Mouse (Mus musculus): ENCODE measurements around the gene Rnf169. TPM values are rescaled to one million over a fixed set of nuclear protein-coding genes. Genes with fewer than 3 reads are reported as not detected.

The Rnf169 gene
- polyA plus RNA-seq, 2 experiments, result 1.6 to 2.2 TPM

DNA sequence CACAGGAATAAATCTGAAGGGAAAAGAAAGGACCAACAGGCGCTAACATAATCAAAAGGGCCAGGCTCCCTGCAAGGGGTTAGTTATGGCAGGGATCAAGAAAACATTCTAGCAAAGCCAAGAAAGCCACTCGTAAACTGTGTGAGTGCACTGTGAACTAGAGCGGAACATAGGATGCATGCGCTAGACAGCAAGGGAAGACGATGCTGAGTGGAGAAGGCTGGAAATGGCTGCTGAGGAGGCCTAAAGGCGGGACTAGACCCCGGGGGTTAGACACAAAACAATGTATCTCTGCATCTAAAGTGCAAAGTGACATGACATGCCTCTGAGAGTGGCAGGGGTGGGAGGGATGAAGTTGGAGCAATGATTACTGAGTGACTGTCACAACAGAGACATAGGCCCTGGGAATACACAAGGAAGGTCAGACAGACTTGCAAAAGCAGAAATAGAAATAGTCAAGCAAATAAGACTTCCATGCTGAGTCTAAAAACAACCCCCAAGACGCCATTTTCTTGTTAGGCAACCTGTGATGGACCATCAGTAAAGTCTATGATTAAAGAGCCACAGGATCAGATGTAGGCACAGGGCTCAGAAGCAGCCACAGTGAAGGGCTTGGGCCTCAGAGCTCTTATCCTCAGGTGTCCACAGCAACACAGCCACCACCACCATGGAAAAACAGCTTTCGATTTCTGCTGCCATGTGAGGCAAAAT, 14.1 kb downstream of the Rnf169 start:
- no peak overlapping the region for H3K9ac ChIP-seq (replicated peaks)
- DNase-seq (ENCODE audit: low read depth in 3 of 3, low spot score in 3 of 3), result no peak
- H3K27ac ChIP-seq, result no peak overlapping the region
- H3K9me3 ChIP-seq (ENCODE audit: control insufficient read depth, low read length), result no peaks in the 10 kb centered on the region
- WGBS (ENCODE audit: insufficient replicate concordance), result 71% methylated on average over 9 of the region's 9 CpGs
- no peaks in the 10 kb centered on the region for H3K36me3 ChIP-seq (replicated peaks; ENCODE audit: control insufficient read depth, insufficient read depth, low read depth)
- ATAC-seq (ENCODE audit: insufficient read depth), result no peak
- TF ChIP-seq EP300 (IDR thresholded peaks at IDR 0.05; ENCODE audit: low read depth), result no peak
- TF ChIP-seq CTCF (IDR thresholded peaks at IDR 0.05; ENCODE audit: low read depth), result no peak
- H3K4me3 ChIP-seq (ENCODE audit: insufficient read depth in 1 of 2, low read depth in 2 of 2, low read length in 2 of 2), result no peak overlapping the region
- H3K27me3 ChIP-seq (ENCODE audit: control insufficient read depth, insufficient read depth, low read length), result no peaks in the 10 kb centered on the region
- H3K4me2 ChIP-seq (ENCODE audit: low read depth), result no peak overlapping the region
- H3K4me1 ChIP-seq (replicated peaks; ENCODE audit: control insufficient read depth in 2 of 2, insufficient read depth in 2 of 2, low read length in 1 of 2), result peaks cover 6 to 24% of the 10 kb centered on the region in 2 experiments

DNA sequence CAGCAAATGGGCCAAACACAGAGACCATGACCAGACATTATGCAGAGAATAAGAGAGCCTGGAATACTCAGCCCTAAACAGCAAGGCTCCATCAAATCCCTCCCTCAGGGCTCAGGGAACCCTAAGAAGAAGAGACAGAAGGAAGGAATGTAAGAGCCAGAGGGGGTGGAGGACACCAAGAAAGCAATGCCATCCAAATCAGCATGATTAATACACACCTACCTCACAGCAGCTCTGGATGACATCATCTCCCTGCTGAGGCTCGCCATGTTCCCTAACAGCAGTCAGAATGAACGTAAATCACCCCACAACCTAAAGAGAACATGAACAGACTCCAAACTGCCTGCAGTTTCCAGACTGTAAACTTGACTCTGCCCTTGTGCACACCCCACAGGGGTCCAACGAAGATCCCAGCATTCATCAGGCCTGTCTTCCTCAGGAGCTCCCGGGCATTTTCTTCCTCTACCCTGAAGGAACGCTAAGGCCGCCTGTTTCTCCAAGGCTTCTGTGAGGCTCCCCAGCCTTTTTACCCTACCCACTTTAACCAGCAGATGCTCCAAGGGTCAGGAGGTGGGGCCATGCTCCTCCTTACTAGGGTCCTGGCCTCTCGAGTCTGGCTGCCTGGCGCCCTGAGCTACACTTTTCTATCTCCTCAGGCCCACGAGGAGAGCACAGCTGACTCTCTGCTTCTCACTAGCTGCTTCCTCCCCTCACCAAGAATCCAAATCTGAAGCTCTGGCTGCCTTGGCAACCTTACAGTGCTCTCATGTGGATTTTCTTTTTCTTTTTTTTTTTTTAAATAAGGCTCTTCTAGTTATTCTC, 15.0 kb downstream of the Rnf169 start:
- no peak overlapping the region for H3K4me3 ChIP-seq (ENCODE audit: insufficient read depth in 1 of 2, low read depth in 2 of 2, low read length in 2 of 2)
- H3K9ac ChIP-seq (replicated peaks), result no peak overlapping the region
- DNase-seq (ENCODE audit: low read depth in 3 of 3, low spot score in 3 of 3), result no peak
- no peak overlapping the region for H3K4me2 ChIP-seq (ENCODE audit: low read depth)
- no peaks in the 10 kb centered on the region for H3K36me3 ChIP-seq (replicated peaks; ENCODE audit: control insufficient read depth, insufficient read depth, low read depth)
- no peak overlapping the region for H3K27ac ChIP-seq
- H3K27me3 ChIP-seq (ENCODE audit: control insufficient read depth, insufficient read depth, low read length), result no peaks in the 10 kb centered on the region
- no peak for ATAC-seq (ENCODE audit: insufficient read depth)
- no peaks in the 10 kb centered on the region for H3K9me3 ChIP-seq (ENCODE audit: control insufficient read depth, low read length)
- 53% methylated on average over 9 of the region's 9 CpGs for WGBS (ENCODE audit: insufficient replicate concordance)
- H3K4me1 ChIP-seq (replicated peaks; ENCODE audit: control insufficient read depth in 2 of 2, insufficient read depth in 2 of 2, low read length in 1 of 2), result peaks cover 6 to 23% of the 10 kb centered on the region in 2 experiments
- no peak for TF ChIP-seq EP300 (IDR thresholded peaks at IDR 0.05; ENCODE audit: low read depth)
- TF ChIP-seq CTCF (IDR thresholded peaks at IDR 0.05; ENCODE audit: low read depth), result no peak

DNA sequence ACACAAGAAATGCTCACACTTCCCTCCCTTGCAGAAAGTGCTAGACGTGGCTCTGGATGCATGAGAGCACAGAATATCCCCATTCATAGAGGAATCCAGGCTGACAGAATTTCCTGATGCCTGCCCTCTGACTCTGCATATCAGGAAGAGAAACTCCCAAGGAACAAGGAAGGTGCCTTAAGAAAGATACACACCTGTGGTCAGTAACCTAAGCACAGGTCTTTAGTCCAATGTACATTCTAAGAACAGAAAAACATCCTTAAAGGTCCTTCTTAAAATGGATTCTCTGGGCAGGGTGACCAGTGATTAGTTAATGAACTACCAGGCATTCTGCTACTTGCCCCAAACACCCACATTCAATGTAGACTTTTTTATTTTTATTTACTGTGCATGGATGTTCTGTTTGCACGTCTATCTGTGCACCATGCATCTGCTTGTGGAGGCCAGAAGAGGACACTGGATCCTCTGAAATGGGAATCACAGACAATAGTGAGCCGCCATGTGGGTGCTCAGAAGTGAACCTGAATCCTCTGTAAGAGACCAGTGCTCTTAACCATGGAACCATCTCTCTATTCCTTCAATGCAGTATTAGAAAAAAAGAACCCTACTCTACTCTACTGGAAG, 16.9 kb downstream of the Rnf169 start:
- Histone ChIP-seq H3K9me3 (ENCODE audit: control insufficient read depth, low read length) (no peaks in the 10 kb centered on the region), H3K4me1 (replicated peaks; ENCODE audit: control insufficient read depth in 2 of 2, insufficient read depth in 2 of 2, low read length in 1 of 2) (peaks cover 6 to 23% of the 10 kb centered on the region in 2 experiments), H3K27me3 (ENCODE audit: control insufficient read depth, insufficient read depth, low read length) (no peaks in the 10 kb centered on the region), H3K27ac (no peak overlapping the region), H3K4me3 (ENCODE audit: insufficient read depth in 1 of 2, low read depth in 2 of 2, low read length in 2 of 2) (no peak overlapping the region), H3K36me3 (replicated peaks; ENCODE audit: control insufficient read depth, insufficient read depth, low read depth) (no peaks in the 10 kb centered on the region), H3K9ac (replicated peaks) (no peak overlapping the region), H3K4me2 (ENCODE audit: low read depth) (no peak overlapping the region)
- WGBS (ENCODE audit: insufficient replicate concordance), result 41% methylated on average over 3 of the region's 3 CpGs
- DNase-seq (ENCODE audit: low read depth in 3 of 3, low spot score in 3 of 3), result no peak
- TF ChIP-seq EP300 (IDR thresholded peaks at IDR 0.05; ENCODE audit: low read depth) (no peak), CTCF (IDR thresholded peaks at IDR 0.05; ENCODE audit: low read depth) (no peak)
- ATAC-seq (ENCODE audit: insufficient read depth), result no peak

DNA sequence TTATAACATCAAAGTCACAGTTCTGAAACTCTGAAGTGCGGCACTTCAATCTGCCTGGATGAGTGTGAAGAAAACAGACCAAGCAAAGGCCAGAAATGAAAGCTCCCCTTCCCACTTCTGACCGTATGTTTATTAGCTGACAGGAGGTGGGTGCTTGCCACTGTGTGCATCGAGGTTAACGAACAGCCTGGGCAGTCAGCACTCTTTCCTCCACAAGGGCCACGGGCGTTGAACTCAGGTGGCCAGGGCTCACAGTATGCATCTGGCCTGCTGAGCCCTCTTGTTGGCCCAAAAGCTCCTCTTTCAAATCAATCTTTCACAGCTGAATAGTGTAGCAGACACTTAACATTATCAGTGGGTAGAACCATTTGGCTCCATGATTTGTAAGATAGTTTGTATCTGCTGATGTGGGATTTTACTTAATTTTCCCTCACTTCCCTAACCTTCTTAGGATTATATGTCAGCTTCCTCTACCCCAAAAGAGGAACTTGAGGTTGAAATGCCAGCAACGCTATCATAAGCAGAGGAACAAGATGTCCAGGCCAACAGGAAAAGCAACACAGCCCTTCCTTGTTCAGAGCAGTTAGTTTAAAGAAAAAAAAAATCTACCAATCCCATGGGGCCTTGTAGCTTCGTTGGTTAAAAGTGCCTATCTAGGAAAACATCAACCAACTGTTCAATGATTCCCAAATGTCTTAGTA, 17.6 kb downstream of the Rnf169 start:
- no peak overlapping the region for H3K4me2 ChIP-seq (ENCODE audit: low read depth)
- peaks cover 6 to 23% of the 10 kb centered on the region in 2 experiments for H3K4me1 ChIP-seq (replicated peaks; ENCODE audit: control insufficient read depth in 2 of 2, insufficient read depth in 2 of 2, low read length in 1 of 2)
- no peak overlapping the region for H3K27ac ChIP-seq
- H3K4me3 ChIP-seq (ENCODE audit: insufficient read depth in 1 of 2, low read depth in 2 of 2, low read length in 2 of 2), result no peak overlapping the region
- ATAC-seq (ENCODE audit: insufficient read depth) (no peak), DNase-seq (ENCODE audit: low read depth in 3 of 3, low spot score in 3 of 3) (no peak)
- no peaks in the 10 kb centered on the region for H3K9me3 ChIP-seq (ENCODE audit: control insufficient read depth, low read length)
- H3K36me3 ChIP-seq (replicated peaks; ENCODE audit: control insufficient read depth, insufficient read depth, low read depth), result no peaks in the 10 kb centered on the region
- WGBS (ENCODE audit: insufficient replicate concordance), result 25% methylated on average over 8 of the region's 8 CpGs
- no peak for TF ChIP-seq CTCF (IDR thresholded peaks at IDR 0.05; ENCODE audit: low read depth)
- no peak for TF ChIP-seq EP300 (IDR thresholded peaks at IDR 0.05; ENCODE audit: low read depth)
- no peak overlapping the region for H3K9ac ChIP-seq (replicated peaks)
- H3K27me3 ChIP-seq (ENCODE audit: control insufficient read depth, insufficient read depth, low read length), result no peaks in the 10 kb centered on the region
